Mouse (Mus musculus) cerebellum, adult 2 months (tissue): ENCODE results near the gene Amdhd1. TPM values are rescaled to one million over a fixed set of nuclear protein-coding genes. Genes with fewer than 3 reads are reported as not detected.

Experiments
- DNase-seq, 2 experiments: peaks; one replicate each; pipeline ENCODE4 v3.0.0; 2021
- H3K27ac ChIP-seq: fragments of 200-500 bp; 2 replicates; pipeline ENCODE4 v1.5.1; 2012; ENCODE audit warnings: low read length, control low read depth, inconsistent platforms; ENCODE audit not compliant: insufficient read depth
- H3K27me3 ChIP-seq: fragments of 200-500 bp; 2 replicates; pipeline ENCODE4 v1.6.1; 2012; ENCODE audit warnings: inconsistent platforms, mild to moderate bottlenecking, low read length, moderate library complexity; ENCODE audit not compliant: control insufficient read depth, insufficient read depth
- H3K4me1 ChIP-seq: fragments of 200-500 bp; 2 replicates; pipeline ENCODE4 v1.6.1; 2011; ENCODE audit warnings: low read length; ENCODE audit not compliant: control insufficient read depth, insufficient read depth
- H3K4me3 ChIP-seq: fragments of 200-500 bp; replicated peaks from 2 replicates; pipeline ENCODE3; 2011; ENCODE audit warnings: mild to moderate bottlenecking, low read depth, low read length, control low read depth; ENCODE audit not compliant: insufficient read depth
- CTCF ChIP-seq: fragments of 200-500 bp; IDR thresholded peaks from 2 replicates; pipeline ENCODE4 v1.5.1; 2011; ENCODE audit warnings: low read depth, mild to moderate bottlenecking, control low read depth, low read length, moderate library complexity, borderline replicate concordance; ENCODE audit not compliant: insufficient read depth
- POLR2A ChIP-seq: fragments of 200-500 bp; IDR thresholded peaks from 2 replicates; pipeline ENCODE4 v1.6.1; 2011; ENCODE audit warnings: low read length, control low read depth, borderline replicate concordance; ENCODE audit not compliant: insufficient read depth
- WGBS: fragments of 180-500 bp; shearing (Covaris S2); methylation state at CpG from one replicate; pipeline ENCODE4 v1.1.7; 2018; 5-methylcytosine and 5-hydroxymethylcytosine counted together
- polyA plus RNA-seq: library from polyadenylated mRNA; depleted of rRNA; stranded (reverse); fragments of >200 nt; gene quantifications from 2 replicates; pipeline ENCODE4 v1.2.3, GENCODE M21; 2012; rRNA removed

Amdhd1 gene
- polyA plus RNA-seq, 1 experiment, result not detected

- no peak for DNase-seq
- H3K27ac ChIP-seq, result no peak within 1 kb of the TSS
- no peak within 1 kb of the TSS for H3K4me3 ChIP-seq
- 68% methylated on average over 17 of the region's 17 CpGs for WGBS
- H3K4me1 ChIP-seq, result no peaks in the 10 kb centered on the region
- TF ChIP-seq POLR2A, result no peak
- TF ChIP-seq CTCF, result no peak
- H3K27me3 ChIP-seq, result no peaks in the 10 kb centered on the region
Measured at GRCm38 (mm10) chr10:93488066-93488827, 51.6 kb downstream of the Amdhd1 start, which contains the start of gene Hal. Gene Hal, plus strand, starts transcription at chr10:93488768.

GRCm38 (mm10) chr10:93486622-93487021 lies 53.2 kb downstream of the Amdhd1 start:
- WGBS, result 17% methylated on average over 4 of the region's 4 CpGs

GRCm38 (mm10) chr10:93485055-93485691 lies 54.7 kb downstream of the Amdhd1 start:
- no peak overlapping the region for H3K27ac ChIP-seq
- TF ChIP-seq CTCF (peak; percentile 85), POLR2A (no peak)
- H3K4me1 ChIP-seq, result no peaks in the 10 kb centered on the region
- peak; percentile 67 to 70 for DNase-seq
- H3K27me3 ChIP-seq, result no peaks in the 10 kb centered on the region
- H3K4me3 ChIP-seq, result no peak overlapping the region
- 58% methylated on average over 8 of the region's 8 CpGs for WGBS

More at GRCm38 (mm10) chr10:93486622-93487021, 53.2 kb downstream of the Amdhd1 start:
- H3K4me3 ChIP-seq, result no peak overlapping the region
- H3K27me3 ChIP-seq, result no peaks in the 10 kb centered on the region
- no peak overlapping the region for H3K27ac ChIP-seq
- TF ChIP-seq CTCF (peak; percentile 90), POLR2A (no peak)
- DNase-seq, result peak; percentile 41 to 63
- H3K4me1 ChIP-seq, result no peaks in the 10 kb centered on the region

GRCm38 (mm10) chr10:93484511-93484910 lies 55.3 kb downstream of the Amdhd1 start:
- Histone ChIP-seq H3K4me3 (no peak overlapping the region), H3K4me1 (no peaks in the 10 kb centered on the region), H3K27ac (no peak overlapping the region), H3K27me3 (no peaks in the 10 kb centered on the region)
- TF ChIP-seq POLR2A (no peak), CTCF (no peak)
- DNase-seq, result no peak
- WGBS, result 83% methylated on average over 8 of the region's 8 CpGs

Other genes starting within 250 kb of the Amdhd1 start
- gene Elk3, start 228.9 kb downstream of the Amdhd1 start, polyA plus RNA-seq, result 5.7 and 5.9 TPM in 2 replicates
- 64.8 and 66.8 TPM in 2 replicates for gene Lta4h, start 86.6 kb downstream of the Amdhd1 start, polyA plus RNA-seq
- 0.05 and 0.18 TPM in 2 replicates for gene Hal, start 51.3 kb downstream of the Amdhd1 start, polyA plus RNA-seq
- 0.03 TPM in 1 of 2 replicates, not detected in the other for gene Ccdc38, start 599 bp upstream of the Amdhd1 start, polyA plus RNA-seq
- gene Snrpf, start 49.7 kb upstream of the Amdhd1 start, polyA plus RNA-seq, result 49.0 and 52.2 TPM in 2 replicates
- 14.6 and 17.3 TPM in 2 replicates for gene Ntn4, start 100.6 kb upstream of the Amdhd1 start, polyA plus RNA-seq